Mouse (Mus musculus) T-helper 1 cell (primary cell): Measurements from ENCODE around the gene Rpl23.
"Not testable (repeated sequence)": the region's sequence is repeated elsewhere in the genome, so short reads cannot be mapped to it uniquely, and the experiment has no call there.

Source experiments
- in situ Hi-C: fragments of 300-600 bp; cut with MboI, MseI; formaldehyde crosslinking; loops from one replicate; pipeline ENCODE4 v1.15.1; 2025; ENCODE audit warnings: high pct_unique_total_duplicates

The Rpl23 gene

DNA sequence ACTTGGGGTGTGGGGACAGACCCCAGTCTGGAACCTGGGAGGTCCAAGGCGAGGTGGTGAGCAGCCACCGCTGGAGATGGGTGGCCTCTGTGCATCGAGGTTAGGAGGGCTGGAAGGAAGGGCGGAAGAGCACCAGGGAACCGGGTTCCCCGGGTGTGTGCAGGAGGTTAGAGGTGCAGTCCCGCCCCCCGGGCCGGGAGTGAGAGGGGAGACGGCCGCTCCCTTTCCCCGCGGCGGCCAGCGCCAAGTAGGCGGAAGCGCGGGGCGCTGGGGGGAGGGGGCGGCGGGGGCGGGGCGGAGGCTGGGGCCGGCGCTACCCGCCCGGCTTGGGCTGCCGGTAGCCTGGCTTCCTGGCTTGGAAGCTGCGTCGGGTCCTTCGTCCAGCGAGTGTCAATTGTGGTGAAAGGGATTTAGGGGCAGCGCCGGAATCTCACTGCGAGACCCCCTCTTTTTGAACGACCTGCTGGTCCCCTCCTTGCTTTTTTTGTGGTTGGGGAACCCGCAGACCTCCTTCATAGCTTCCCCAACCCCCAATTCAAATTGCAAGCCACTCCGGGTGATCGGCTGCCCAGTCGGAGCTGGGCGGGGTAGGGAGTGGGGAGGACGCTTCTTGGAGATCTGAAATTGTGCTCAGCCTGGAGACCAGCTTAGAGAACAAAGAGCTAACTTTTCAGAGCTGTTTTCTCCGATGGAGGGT lies 17.9 kb upstream of the Rpl23 start:
- in situ Hi-C loops, result no loop called here

DNA sequence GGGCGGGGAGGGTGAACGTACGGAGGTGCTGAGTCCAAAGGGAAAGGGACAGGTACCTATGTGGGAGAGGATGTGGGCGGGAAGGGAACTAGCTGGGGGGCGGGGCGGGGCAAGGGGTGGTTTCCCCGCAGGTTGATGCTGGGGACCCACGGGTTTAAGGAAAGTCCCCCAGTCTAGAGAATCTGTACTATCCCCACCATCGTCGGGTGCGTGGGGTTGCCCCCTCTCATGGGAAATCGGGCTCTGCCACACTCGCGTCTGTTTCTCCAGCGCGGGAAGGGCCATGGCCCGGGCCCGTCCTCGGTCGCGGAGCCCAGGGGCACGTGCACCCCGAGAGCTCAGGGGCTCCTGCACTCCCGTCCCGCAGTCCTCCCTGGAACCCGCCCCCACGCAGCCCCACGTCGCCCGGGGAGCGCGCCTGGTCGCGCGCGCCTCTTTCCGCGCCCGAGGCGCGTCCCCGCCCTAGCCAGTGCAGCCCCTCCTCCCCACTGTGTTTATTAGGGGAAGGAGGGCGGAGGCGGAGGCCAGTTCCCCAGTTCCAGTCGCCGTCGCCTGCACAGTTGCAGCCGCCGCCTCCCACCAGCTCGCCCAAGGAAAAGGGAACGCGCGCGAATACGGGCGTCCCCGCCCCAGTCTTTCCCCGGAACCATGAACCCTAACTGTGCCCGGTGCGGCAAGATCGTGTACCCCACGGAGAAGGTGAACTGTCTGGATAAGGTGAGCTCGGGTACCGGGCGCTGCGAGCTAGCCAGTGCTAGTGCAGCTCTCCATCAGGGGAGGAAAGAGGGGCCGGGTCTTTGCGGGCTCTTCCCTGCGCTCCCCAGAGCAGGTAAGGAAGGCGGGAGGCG lies 17.1 kb upstream of the Rpl23 start:
- in situ Hi-C loops, result no loop called here

DNA sequence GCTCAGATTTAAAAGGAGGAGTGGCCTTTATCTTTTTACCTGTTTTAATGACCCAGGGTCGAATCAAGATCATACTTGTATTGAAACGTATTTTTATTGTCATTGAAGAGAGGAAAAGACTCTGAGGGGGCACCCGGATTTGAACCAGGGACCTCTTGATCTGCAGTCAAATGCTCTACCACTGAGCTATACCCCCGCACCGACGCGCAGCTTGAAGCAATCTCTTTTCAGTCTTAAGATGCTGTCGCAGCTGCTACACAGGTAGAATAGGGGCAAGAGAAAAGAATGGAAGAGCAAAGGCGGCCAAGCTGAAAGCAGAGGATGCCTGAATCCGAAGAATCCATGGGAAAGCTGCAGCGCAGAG lies 16.5 kb upstream of the Rpl23 start, which contains the start of gene Lasp1:
Gene Lasp1 (plus strand): TSS at position 219 of the 364 bp plus-strand sequence.
- in situ Hi-C loops, result no loop called here

DNA sequence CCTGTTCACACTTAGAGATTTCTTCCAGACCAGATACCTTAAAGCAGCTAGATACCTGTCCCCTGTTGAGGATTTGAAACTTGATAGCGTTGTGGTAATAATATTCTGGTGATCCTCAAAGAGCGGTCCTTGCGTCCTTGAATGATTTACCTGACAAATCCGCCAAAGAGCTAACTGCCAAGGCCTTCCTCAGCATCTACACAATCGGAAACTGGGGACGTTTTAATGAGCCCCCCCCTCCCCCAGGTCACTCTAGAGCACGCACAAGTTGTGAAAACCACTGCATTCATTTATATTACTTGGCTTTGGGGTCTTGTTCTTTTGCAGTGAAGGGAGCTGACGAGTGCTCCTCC lies 15.8 kb upstream of the Rpl23 start:
- in situ Hi-C loops, result no loop called here

DNA sequence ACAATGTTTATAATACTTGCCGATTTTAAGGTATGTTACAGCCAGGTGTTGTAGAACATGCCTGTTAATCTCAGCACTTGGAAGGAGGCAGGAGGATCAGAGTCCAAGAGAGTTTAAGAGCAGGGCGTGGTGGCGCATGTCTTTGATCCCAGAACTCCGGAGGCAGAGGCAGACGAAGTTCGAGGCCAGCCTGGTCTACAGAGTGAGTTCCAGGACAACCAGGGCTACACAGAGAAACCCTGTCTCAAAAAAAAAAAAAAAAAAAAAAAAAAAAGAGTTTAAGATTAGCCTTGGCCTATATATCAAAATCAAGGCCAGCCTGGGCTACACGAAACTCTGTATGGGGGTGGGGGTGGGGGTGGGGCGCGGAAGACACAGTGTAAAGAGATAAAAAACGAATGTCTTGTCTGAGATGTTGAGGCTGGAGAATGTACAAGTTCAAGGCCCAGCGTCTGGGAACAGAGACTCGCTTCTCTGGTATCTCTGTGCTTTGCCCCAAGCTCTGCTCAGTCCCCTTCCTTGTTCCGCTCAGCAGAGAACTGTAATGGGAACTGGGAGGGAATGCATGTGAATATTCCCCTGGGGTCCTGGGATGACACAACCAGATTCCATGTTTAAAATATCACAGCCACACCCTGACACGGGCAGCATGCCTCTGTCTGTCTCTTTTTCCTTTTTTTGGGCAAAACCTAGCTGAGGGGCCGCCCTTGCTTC lies 15.3 kb upstream of the Rpl23 start:
- in situ Hi-C loops, result no loop called here

DNA sequence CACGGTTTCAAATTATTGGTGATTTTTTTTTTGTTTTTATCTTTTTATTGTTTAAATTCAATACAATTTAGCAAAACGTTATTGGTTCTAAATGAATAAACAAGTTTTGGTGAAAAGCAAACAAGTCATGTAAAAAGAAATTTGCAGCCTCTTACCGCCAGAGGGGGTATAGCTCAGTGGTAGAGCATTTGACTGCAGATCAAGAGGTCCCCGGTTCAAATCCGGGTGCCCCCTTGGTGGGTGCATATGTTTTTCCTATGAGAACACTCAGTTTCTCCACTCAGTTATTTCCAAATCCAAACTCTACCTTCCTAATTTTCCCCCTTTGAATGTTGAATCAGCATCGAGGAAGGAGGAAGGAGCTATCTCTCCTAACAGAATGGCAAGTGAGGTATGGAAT lies 14.7 kb upstream of the Rpl23 start:
- in situ Hi-C loops, result no loop called here

DNA sequence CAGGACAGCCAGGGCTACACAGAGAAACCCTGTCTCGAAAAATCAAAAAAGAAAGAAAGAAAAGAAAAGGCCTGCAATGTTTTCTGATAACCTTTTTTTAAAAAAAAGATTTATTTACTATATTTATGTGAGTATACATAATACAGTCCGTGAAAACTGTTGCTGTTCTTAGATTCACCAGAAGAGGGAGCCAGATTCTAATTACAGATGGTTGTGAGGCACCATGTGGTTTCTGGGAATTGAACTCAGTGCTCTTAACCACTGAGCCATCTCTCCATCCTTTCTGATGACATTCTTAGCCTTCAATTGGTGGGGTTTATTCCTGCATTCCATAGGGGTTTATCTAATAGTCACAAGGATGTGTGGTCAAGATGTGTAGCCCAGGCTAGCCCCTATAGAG lies 10.9 kb upstream of the Rpl23 start:
- in situ Hi-C loops, result no loop called here

DNA sequence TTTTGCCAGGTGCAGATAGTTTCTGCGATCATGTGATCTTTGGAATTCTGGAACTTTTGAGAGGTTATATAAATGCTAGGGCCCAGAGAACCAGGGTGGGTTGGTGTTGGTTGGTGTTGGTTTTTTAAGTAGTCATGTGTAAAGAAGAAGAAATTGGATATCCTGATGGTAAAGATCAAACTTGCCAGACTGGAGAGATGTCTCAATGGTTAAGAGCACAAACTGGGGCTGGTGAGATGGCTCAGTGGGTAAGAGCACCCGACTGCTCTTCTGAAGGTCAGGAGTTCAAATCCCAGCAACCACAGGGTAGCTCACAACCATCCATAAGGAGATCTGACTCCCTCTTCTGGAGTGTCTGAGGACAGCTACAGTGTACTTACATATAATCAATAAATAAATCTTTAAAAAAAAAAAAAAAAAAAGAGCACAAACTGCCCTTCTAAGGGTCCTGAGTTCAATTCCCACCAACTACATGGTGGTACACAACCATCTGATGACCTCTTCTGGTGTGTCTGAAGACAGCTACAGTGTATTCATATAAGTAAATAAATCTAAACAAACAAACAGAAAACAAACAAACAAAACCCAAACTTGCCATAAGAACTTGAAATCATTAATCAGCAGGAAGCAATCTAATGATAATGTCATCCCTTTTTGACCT lies 8.7 kb upstream of the Rpl23 start:
- in situ Hi-C loops, result not testable (repeated sequence)

DNA sequence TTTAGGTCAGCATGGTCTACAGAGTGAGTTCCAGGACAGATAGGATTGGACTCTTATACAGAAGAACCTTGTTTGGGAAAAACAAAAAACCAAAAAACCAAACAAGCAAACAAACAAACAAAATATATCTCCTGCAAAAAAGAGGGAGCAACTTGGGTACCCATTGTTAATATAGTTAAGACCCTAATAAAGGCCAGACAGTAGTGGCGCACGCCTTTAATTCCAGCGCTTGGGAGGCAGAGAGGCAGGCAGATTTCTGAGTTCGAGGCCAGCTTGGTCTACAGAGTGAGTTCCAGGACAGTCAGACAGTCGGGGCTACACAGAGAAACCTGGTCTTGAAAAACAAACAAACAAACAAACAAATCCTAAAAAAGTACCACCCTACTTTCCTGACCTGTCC lies 7.5 kb upstream of the Rpl23 start:
- in situ Hi-C loops, result no loop called here

DNA sequence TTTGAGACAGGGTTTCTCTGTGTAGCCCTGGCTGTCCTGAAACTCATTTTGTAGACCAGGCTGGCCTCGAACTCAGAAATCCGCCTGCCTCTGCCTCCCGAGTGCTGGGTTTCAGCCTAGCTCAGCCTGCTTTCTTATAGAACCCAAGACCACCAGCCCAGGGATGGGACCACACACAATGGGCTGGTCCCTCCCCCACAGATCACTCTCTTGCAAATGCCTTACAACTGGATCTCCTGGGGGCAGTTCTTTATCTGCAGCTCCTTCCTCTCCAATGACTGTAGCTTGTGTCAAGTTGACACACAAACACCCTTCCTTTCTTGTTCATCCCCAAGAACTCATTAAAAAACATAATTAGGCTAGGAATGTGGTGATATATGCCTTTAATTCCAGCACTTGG lies 5.7 kb upstream of the Rpl23 start:
- in situ Hi-C loops, result no loop called here

DNA sequence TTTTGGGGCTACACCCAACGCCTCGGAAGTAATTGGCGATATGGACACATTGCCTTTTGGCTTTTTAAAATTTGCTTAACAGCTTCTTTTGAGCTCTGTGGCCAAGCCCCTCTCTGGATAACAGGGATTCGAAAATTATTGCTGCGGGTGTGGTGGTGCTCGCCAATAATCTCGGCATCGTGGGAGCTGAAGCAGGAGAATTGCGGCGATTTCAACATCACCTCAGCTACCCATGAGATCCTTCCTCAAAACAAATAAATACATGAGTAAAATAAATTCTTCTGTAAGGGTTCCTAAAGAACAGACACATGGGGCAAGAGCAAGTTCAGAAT lies 293 bp upstream of the Rpl23 start:
- in situ Hi-C loops, result no loop called here

DNA sequence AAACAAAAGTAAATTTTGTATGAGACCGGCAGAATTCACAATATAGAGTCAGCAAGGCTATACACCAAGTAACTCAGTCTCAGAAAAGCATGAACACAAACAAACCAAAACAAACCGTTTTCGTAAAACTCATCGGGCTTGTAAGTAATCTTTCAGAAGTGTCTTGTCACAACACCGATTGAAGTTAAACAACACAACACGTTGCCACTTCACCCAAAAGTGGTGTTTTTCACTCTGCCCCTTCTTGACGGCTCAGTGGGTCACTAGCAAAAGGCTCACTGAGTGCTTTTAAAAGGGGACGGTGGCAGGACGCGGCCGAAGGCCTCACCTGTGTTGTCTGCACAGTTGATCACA lies 782 bp downstream of the Rpl23 start:
- in situ Hi-C loops, result no loop called here

DNA sequence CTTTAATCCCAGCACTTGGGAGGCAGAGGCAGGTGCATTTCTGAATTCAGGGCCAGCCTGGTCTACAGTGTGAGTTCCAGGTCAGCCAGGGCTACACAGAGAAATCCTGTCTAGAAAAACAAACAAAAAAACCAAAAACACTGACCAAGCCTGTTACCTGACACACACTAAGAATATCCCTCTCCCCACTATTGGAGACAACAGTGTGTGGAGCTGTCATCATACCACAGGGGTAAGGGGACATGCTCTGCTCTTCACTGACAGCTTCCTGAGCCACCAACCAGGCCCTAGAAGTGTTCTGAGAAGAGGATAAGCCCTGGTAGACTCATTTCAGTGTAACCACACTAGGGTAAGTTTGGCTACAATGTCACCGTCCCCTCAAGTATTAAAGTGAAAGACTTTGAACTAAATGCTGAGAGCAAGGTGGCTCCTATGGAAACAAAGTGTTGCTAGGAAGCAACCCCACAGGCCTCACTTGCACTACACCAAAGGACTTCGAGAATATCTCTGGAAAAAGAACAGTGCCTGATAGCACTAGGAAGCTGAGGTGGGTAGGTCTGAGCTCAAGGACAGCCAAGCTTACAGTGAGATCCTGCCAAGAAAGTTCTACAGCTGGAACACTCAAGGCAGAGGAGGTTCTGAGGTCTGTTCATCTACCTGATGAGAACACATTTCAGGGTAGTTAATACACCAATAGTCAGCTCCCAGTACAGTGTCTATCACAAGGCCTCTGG lies 2.1 kb downstream of the Rpl23 start:
- in situ Hi-C loops, result no loop called here

DNA sequence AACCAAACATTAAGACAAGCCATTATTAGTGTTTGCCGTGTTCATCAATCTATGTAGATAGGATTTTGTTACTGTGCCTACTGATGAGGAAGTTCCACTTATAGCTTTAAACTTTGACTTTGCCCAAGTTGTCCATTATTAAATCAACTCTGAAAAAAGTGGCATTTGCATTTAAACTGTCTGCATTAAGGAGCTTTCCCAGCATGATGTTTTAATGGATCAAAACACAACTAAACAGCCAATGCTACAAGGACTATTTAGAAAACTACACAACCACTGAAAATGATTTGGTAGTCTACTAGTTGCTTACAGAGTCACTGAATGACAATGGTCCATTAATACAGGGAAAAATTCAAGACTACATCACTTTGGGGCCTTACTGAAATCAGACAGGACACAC lies 3.3 kb downstream of the Rpl23 start:
- in situ Hi-C loops, result no loop called here

DNA sequence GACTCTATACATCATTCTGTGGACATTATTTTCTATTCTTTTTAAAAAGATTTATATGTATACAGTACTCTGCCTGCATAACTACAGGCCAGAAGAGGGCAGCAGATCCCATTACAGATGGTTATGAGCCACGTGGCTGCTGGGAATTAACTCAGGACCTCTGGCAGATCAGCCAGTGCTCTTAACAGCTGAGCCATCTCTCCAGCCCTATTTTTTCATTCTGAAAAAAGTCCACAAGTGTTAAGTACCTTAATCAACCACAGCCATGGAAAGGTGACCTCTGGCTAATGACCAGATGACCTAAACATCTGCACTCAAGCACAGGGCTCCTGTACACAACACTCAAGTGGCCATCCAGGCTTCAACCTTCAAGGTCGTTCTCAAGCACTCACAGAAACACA lies 5.1 kb downstream of the Rpl23 start:
- in situ Hi-C loops, result no loop called here

DNA sequence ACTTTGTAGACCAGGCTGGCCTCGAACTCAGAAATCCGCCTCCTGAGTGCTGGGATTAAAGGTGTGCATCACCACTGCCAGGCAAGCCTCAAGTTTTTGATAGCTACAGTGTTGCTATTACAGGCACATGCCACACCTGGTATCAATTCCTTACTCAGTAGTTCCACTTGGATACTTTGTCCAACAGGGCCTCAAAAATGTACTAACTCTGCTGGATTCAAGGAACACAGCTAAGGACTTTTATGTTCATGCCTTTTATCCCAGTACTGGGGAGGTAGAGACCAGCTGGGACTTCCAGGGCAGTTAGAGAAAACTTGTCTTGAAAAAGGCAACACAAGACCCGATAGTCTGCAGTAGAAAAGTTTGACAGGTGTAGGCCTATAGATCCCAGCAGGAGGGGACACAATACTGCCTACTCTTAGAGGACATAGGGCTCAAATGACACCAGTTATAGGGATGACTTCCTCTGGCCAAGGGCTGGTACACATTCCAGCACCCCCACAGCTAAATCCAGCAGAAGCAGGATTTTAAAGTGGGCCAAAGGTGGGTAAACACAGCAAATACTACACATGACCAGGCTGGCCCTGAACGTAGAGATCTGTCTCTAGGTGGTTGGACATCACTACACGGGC lies 5.6 kb downstream of the Rpl23 start:
- in situ Hi-C loops, result no loop called here

DNA sequence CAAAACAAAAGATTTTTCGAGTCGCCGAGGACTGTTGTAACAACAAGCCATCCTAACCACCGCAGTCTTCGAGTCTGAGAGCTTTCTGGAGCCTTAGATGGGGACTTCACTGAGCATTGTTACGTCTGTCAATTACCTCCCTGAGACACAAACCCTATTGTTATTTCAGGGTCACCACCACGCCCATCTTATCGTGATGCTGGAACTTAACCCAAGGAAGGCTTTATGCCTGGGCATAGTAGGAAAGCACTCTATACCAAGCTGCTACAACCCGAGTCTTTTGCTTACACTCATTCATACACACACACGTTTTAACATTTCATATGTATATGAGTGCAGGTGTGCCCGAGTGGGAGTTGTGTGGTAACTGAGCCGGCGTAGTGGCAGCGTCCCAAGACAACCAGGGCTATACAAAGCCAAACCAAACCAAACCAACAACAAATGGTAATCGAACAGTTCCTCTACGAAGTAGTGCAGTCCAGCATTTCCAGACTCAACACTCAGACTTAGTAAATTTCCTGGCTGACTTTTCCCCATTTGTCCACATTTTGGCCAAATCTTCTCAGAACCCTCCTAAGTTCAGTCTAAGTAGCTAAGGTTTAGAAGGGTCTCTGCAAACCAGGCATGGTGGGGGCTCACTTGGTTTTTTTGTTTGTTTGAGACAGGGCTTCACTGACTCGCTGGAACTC lies 6.3 kb downstream of the Rpl23 start, which contains the start of gene 1700001P01Rik:
Gene 1700001P01Rik (minus strand): TSS at position 111 of the 689 bp plus-strand sequence.
- in situ Hi-C loops, result no loop called here

DNA sequence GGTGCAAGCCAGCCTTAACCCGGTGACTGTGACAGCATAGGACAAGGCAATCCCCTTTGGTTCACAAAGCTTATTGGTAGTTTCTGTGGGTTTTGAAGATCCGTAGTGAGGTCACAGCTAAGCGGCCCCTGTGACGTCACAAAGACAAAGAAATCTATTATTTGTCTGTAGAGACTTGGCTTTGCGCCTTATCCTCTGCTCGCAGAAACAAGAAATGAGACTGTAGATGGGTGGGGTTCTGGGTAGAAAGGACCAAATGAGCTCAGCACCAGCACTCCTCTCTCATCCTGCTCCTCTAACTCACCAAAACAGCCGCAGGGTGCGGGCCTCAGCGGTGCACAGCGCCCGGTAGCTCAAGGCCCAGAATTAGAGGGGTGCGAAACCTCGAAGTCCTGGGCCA lies 7.1 kb downstream of the Rpl23 start:
- in situ Hi-C loops, result no loop called here

DNA sequence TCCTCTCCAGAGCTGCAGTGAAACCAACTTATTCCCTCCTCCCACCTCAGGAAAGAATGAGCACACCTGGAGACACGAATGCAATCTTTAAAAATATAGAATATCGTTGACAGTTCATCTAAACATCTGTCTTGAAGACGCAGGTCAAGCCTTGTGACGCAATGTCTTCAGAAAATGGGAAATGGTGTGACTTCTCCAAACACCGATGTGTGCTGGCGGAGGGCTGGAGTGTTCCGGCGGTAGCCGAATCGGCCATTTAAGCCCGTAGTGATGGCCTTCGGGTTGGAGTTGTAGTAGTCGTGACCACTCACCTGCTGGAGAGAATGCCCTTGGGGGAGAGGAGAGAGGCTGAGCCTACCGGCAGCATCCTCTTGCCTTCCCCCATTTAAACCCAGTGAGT lies 10.8 kb downstream of the Rpl23 start:
- in situ Hi-C loops, result no loop called here

DNA sequence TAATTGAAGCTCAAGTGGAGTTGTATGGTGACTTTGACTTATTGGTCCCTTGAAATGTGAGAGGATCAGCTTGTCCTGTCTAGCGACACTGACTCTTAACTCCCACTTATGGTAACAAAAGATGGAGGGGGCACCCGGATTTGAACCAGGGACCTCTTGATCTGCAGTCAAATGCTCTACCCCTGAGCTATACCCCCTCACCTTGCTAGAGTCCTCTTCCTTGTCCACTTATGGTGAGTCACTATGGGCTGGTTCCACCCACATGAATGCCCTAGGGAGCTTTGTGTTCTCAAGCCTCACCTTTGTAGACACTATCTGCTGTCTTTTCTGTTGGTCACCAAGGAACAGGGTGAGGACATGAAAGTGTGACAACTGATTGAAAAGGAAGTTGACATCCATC lies 12.5 kb downstream of the Rpl23 start:
- in situ Hi-C loops, result no loop called here
